Mouse (Mus musculus): ENCODE measurements around the gene Uchl1. TPM values are rescaled to one million over a fixed set of nuclear protein-coding genes. Genes with fewer than 3 reads are reported as not detected.

Uchl1 gene
- total and polyA plus RNA-seq, 2 experiments from 2014 or later, result 1,591 to 1,715 TPM

GRCm38 (mm10) chr5:66687737-66688136 lies 11.8 kb downstream of the Uchl1 start:
- H3K9me3 ChIP-seq (ENCODE audit: low read length), result no peaks in the 10 kb centered on the region
- no peak overlapping the region for H3K4me3 ChIP-seq (ENCODE audit: low read length)
- no peak for TF ChIP-seq CTCF (IDR thresholded peaks at IDR 0.05; ENCODE audit: low read depth)
- no peak for ATAC-seq
- H3K27ac ChIP-seq, result no peak overlapping the region
- no peak for DNase-seq (ENCODE audit: low spot score)
- peaks cover 43% of the 10 kb centered on the region; the same call in 1 of the 2 replicates for H3K36me3 ChIP-seq (ENCODE audit: insufficient read depth, low read length)
- H3K4me1 ChIP-seq (ENCODE audit: insufficient read depth, low read length), result no peaks in the 10 kb centered on the region
- no peak overlapping the region for H3K4me2 ChIP-seq (ENCODE audit: low read depth, low read length)
- no peak overlapping the region for H3K9ac ChIP-seq (replicated peaks; ENCODE audit: low read length)
- no peaks in the 10 kb centered on the region for H3K27me3 ChIP-seq (ENCODE audit: insufficient read depth, low read length)
- WGBS, result 78% methylated on average over 9 of the region's 9 CpGs

GRCm38 (mm10) chr5:66688286-66688685 lies 12.4 kb downstream of the Uchl1 start:
- Histone ChIP-seq H3K36me3 (ENCODE audit: insufficient read depth, low read length) (peaks cover 41% of the 10 kb centered on the region; the same call in 1 of the 2 replicates), H3K9ac (replicated peaks; ENCODE audit: low read length) (no peak overlapping the region), H3K27ac (no peak overlapping the region), H3K27me3 (ENCODE audit: insufficient read depth, low read length) (no peaks in the 10 kb centered on the region), H3K9me3 (ENCODE audit: low read length) (no peaks in the 10 kb centered on the region), H3K4me1 (ENCODE audit: insufficient read depth, low read length) (no peaks in the 10 kb centered on the region), H3K4me3 (ENCODE audit: low read length) (no peak overlapping the region), H3K4me2 (ENCODE audit: low read depth, low read length) (no peak overlapping the region)
- DNase-seq (ENCODE audit: low spot score) (no peak), ATAC-seq (no peak)
- no peak for TF ChIP-seq CTCF (IDR thresholded peaks at IDR 0.05; ENCODE audit: low read depth)
- WGBS, result 90% methylated on average over 5 of the region's 5 CpGs

GRCm38 (mm10) chr5:66689796-66690195 lies 13.9 kb downstream of the Uchl1 start:
- H3K27me3 ChIP-seq (ENCODE audit: insufficient read depth, low read length), result no peaks in the 10 kb centered on the region
- no peak for DNase-seq (ENCODE audit: low spot score)
- H3K9ac ChIP-seq (replicated peaks; ENCODE audit: low read length), result no peak overlapping the region
- no peak overlapping the region for H3K4me3 ChIP-seq (ENCODE audit: low read length)
- no peaks in the 10 kb centered on the region for H3K9me3 ChIP-seq (ENCODE audit: low read length)
- peaks cover 26% of the 10 kb centered on the region; the same call in 1 of the 2 replicates for H3K36me3 ChIP-seq (ENCODE audit: insufficient read depth, low read length)
- no peak overlapping the region for H3K4me2 ChIP-seq (ENCODE audit: low read depth, low read length)
- no peak for TF ChIP-seq CTCF (IDR thresholded peaks at IDR 0.05; ENCODE audit: low read depth)
- ATAC-seq, result no peak
- no peak overlapping the region for H3K27ac ChIP-seq
- no peaks in the 10 kb centered on the region for H3K4me1 ChIP-seq (ENCODE audit: insufficient read depth, low read length)
- WGBS, result 90% methylated on average over 9 of the region's 9 CpGs

GRCm38 (mm10) chr5:66693231-66693630 lies 17.3 kb downstream of the Uchl1 start:
- H3K27me3 ChIP-seq (ENCODE audit: insufficient read depth, low read length), result no peaks in the 10 kb centered on the region
- WGBS, result 78% methylated on average over 4 of the region's 4 CpGs
- TF ChIP-seq CTCF (IDR thresholded peaks at IDR 0.05; ENCODE audit: low read depth), result no peak
- H3K4me1 ChIP-seq (ENCODE audit: insufficient read depth, low read length), result no peaks in the 10 kb centered on the region
- no peaks in the 10 kb centered on the region for H3K9me3 ChIP-seq (ENCODE audit: low read length)
- no peak overlapping the region for H3K4me2 ChIP-seq (ENCODE audit: low read depth, low read length)
- ATAC-seq (no peak), DNase-seq (ENCODE audit: low spot score) (no peak)
- H3K27ac ChIP-seq, result no peak overlapping the region
- H3K4me3 ChIP-seq (ENCODE audit: low read length), result no peak overlapping the region
- H3K36me3 ChIP-seq (ENCODE audit: insufficient read depth, low read length), result peaks cover 8% of the 10 kb centered on the region; the same call in 1 of the 2 replicates
- no peak overlapping the region for H3K9ac ChIP-seq (replicated peaks; ENCODE audit: low read length)

GRCm38 (mm10) chr5:66697119-66697518 lies 21.2 kb downstream of the Uchl1 start:
- peak; percentile 91 for TF ChIP-seq CTCF (IDR thresholded peaks at IDR 0.05; ENCODE audit: low read depth)
- H3K27me3 ChIP-seq (ENCODE audit: insufficient read depth, low read length), result no peaks in the 10 kb centered on the region
- no peak overlapping the region for H3K9ac ChIP-seq (replicated peaks; ENCODE audit: low read length)
- no peaks in the 10 kb centered on the region for H3K9me3 ChIP-seq (ENCODE audit: low read length)
- no peak overlapping the region for H3K4me2 ChIP-seq (ENCODE audit: low read depth, low read length)
- no peaks in the 10 kb centered on the region for H3K36me3 ChIP-seq (ENCODE audit: insufficient read depth, low read length)
- H3K27ac ChIP-seq, result no peak overlapping the region
- H3K4me1 ChIP-seq (ENCODE audit: insufficient read depth, low read length), result no peaks in the 10 kb centered on the region
- ATAC-seq, result peak; percentile 56
- no peak overlapping the region for H3K4me3 ChIP-seq (ENCODE audit: low read length)
- DNase-seq (ENCODE audit: low spot score), result peak; percentile 92

GRCm38 (mm10) chr5:66699911-66700310 lies 24.0 kb downstream of the Uchl1 start:
- H3K4me2 ChIP-seq (ENCODE audit: low read depth, low read length), result no peak overlapping the region
- DNase-seq (ENCODE audit: low spot score) (no peak), ATAC-seq (no peak)
- no peak overlapping the region for H3K27ac ChIP-seq
- no peaks in the 10 kb centered on the region for H3K4me1 ChIP-seq (ENCODE audit: insufficient read depth, low read length)
- no peaks in the 10 kb centered on the region for H3K9me3 ChIP-seq (ENCODE audit: low read length)
- no peak overlapping the region for H3K4me3 ChIP-seq (ENCODE audit: low read length)
- no peak overlapping the region for H3K9ac ChIP-seq (replicated peaks; ENCODE audit: low read length)
- TF ChIP-seq CTCF (IDR thresholded peaks at IDR 0.05; ENCODE audit: low read depth), result no peak
- H3K27me3 ChIP-seq (ENCODE audit: insufficient read depth, low read length), result no peaks in the 10 kb centered on the region
- H3K36me3 ChIP-seq (ENCODE audit: insufficient read depth, low read length), result no peaks in the 10 kb centered on the region
- 55% methylated on average over 6 of the region's 6 CpGs for WGBS

GRCm38 (mm10) chr5:66701951-66702350 lies 26.1 kb downstream of the Uchl1 start:
- Histone ChIP-seq H3K9me3 (ENCODE audit: low read length) (no peaks in the 10 kb centered on the region), H3K4me1 (ENCODE audit: insufficient read depth, low read length) (no peaks in the 10 kb centered on the region), H3K27ac (no peak overlapping the region), H3K9ac (replicated peaks; ENCODE audit: low read length) (no peak overlapping the region), H3K4me3 (ENCODE audit: low read length) (no peak overlapping the region), H3K4me2 (ENCODE audit: low read depth, low read length) (no peak overlapping the region), H3K27me3 (ENCODE audit: insufficient read depth, low read length) (no peaks in the 10 kb centered on the region), H3K36me3 (ENCODE audit: insufficient read depth, low read length) (no peaks in the 10 kb centered on the region)
- ATAC-seq (no peak), DNase-seq (ENCODE audit: low spot score) (no peak)
- 83% methylated on average over 4 of the region's 4 CpGs for WGBS
- TF ChIP-seq CTCF (IDR thresholded peaks at IDR 0.05; ENCODE audit: low read depth), result no peak

All from hindbrain, postnatal 0 days (tissue).